Mouse (Mus musculus) embryonic facial prominence, embryonic 13.5 days (tissue): Measurements from ENCODE around the gene Rbm7. TPM values are rescaled to one million over a fixed set of nuclear protein-coding genes. Genes with fewer than 3 reads are reported as not detected.

Source experiments
- ATAC-seq: fragments of 200-750 bp; cut with Nextera tagmentation; 2 replicates; pipeline ENCODE4 v1.8.0; 2017; ENCODE audit warnings: low read depth; ENCODE audit not compliant: insufficient number of reproducible peaks, insufficient read depth, low FRiP score, low TSS enrichment
- H3K27ac ChIP-seq: fragments of 300-500 bp; sonication (generic); 2 replicates; pipeline ENCODE4 v1.5.1; 2015; ENCODE audit warnings: moderate library complexity, mild to moderate bottlenecking, inconsistent platforms
- H3K27me3 ChIP-seq: fragments of 300-500 bp; sonication (generic); 2 replicates; pipeline ENCODE4 v1.6.1; 2015; ENCODE audit warnings: mild to moderate bottlenecking, inconsistent platforms
- H3K36me3 ChIP-seq: fragments of 300-500 bp; sonication (generic); 2 replicates; pipeline ENCODE4 v1.6.1; 2015; ENCODE audit warnings: mild to moderate bottlenecking, inconsistent platforms
- H3K4me1 ChIP-seq: fragments of 300-500 bp; sonication (generic); 2 replicates; pipeline ENCODE4 v1.6.1; 2015; ENCODE audit warnings: inconsistent platforms
- H3K4me2 ChIP-seq: fragments of 300-500 bp; sonication (generic); 2 replicates; pipeline ENCODE4 v1.6.1; 2015; ENCODE audit warnings: moderate library complexity, mild to moderate bottlenecking, inconsistent platforms
- H3K4me3 ChIP-seq: fragments of 300-500 bp; sonication (generic); 2 replicates; pipeline ENCODE4 v1.5.1; 2015; ENCODE audit warnings: mild to moderate bottlenecking, inconsistent platforms
- H3K9ac ChIP-seq: fragments of 300-500 bp; sonication (generic); 2 replicates; pipeline ENCODE4 v1.6.1; 2015; ENCODE audit warnings: mild to moderate bottlenecking, inconsistent platforms
- H3K9me3 ChIP-seq: fragments of 300-500 bp; sonication (generic); 2 replicates; pipeline ENCODE4 v1.6.1; 2016; ENCODE audit warnings: inconsistent platforms
- WGBS: fragments of 180-500 bp; shearing (Covaris S2); methylation state at CpG from one replicate; pipeline ENCODE4 v1.1.7; 2015; ENCODE audit warnings: mixed read lengths; 5-methylcytosine and 5-hydroxymethylcytosine counted together
- polyA plus RNA-seq: library from polyadenylated mRNA; unstranded; fragments of >200 nt; fragmentation: Nextera tagmentation; extraction: Ambion mirVana; gene quantifications from 2 replicates; pipeline ENCODE4 v1.2.1, GENCODE M21; 2015

Rbm7 gene
- polyA plus RNA-seq, 1 experiment from 2014 or later, result 138 TPM

- H3K27me3 ChIP-seq, result peaks cover 8% of the 10 kb centered on the region
- H3K27ac ChIP-seq, result no peak overlapping the region
- no peak for ATAC-seq
- H3K9me3 ChIP-seq, result no peaks in the 10 kb centered on the region
- H3K4me3 ChIP-seq, result peak overlapping the region; percentile 19
- 39% methylated on average over 19 of the region's 19 CpGs for WGBS
- H3K4me1 ChIP-seq, result 0 out of 2 replicates have a peak, but pooled peaks cover 7% of the 10 kb centered on the region
- no peaks in the 10 kb centered on the region for H3K36me3 ChIP-seq
- peak overlapping the region; percentile 48 for H3K4me2 ChIP-seq
- H3K9ac ChIP-seq, result no peak overlapping the region
These were observed 22.5 kb upstream of the Rbm7 start for GRCm38 (mm10) chr9:48517372-48518130.

DNA sequence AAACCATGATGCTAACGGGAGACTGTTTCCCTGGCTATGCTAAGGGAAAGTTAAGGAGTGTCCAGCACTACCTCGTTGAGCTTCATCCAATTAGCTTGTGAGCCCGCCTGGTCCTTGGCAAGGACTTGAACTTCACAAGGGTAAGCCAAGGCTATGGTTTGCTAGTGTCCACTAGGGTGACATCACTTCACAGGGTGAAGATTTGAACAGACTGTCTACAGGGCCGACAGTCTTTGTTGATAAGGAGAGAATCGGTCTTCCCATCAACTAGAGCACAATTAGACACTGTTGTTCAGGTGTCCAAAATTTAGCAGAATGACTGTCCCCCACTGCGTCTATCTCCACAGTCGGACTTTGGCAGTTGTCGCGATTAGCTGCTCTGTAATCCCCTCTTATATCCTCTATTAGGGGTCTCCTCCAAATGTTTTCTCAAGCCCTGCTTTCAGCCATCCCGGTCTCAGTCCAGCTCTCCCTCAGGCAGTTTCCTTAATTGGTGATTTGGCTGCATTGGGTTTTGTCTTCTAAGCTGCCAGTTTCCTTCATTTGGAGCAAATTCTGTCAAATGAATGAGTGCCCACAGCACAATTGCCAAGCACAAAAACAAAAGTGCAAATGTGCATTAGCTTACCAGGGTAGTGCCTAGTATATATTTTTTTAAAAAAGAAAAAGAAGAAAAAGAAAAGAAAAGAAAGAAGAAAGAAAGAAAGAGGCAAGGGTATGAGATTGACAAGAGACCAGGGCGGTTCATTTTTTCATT, 21.7 kb upstream of the Rbm7 start:
- H3K9ac ChIP-seq, result no peak overlapping the region
- 0 out of 2 replicates have a peak, but pooled peaks cover 7% of the 10 kb centered on the region for H3K4me1 ChIP-seq
- no peak overlapping the region; the same call in 1 of the 2 replicates for H3K4me3 ChIP-seq
- no peaks in the 10 kb centered on the region for H3K9me3 ChIP-seq
- H3K27ac ChIP-seq, result no peak overlapping the region
- no peak for ATAC-seq
- 56% methylated on average over 11 of the region's 11 CpGs for WGBS
- peaks cover 8% of the 10 kb centered on the region for H3K27me3 ChIP-seq
- peak overlapping the region; percentile 48 for H3K4me2 ChIP-seq
- no peaks in the 10 kb centered on the region for H3K36me3 ChIP-seq

DNA sequence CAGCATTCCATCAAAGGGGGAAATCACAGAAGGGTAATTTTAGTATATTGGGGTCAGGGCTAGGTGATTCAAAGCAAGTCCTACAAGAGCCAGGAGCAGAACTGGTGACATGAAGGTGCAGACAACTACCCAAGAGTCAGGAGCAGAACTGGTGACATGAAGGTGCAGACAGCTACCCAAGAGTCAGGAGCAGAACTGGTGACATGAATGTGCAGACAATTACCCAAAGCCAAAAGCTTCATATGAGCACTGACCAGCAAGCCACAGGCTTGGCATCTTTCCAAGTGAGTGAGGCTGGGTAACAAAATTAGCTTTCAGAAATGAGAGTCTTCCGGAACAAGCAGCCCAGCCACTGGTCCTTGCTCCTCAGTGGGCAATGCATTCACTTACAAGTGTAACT, 20.2 kb upstream of the Rbm7 start:
- H3K4me1 ChIP-seq, result 0 out of 2 replicates have a peak, but pooled peaks cover 7% of the 10 kb centered on the region
- H3K4me2 ChIP-seq, result no peak overlapping the region
- no peak for ATAC-seq
- no peaks in the 10 kb centered on the region for H3K9me3 ChIP-seq
- no peak overlapping the region for H3K4me3 ChIP-seq
- no peak overlapping the region for H3K27ac ChIP-seq
- peaks cover 11% of the 10 kb centered on the region for H3K27me3 ChIP-seq
- WGBS, result 54% methylated on average over 1 of the region's 1 CpGs
- H3K9ac ChIP-seq, result no peak overlapping the region
- no peaks in the 10 kb centered on the region for H3K36me3 ChIP-seq

DNA sequence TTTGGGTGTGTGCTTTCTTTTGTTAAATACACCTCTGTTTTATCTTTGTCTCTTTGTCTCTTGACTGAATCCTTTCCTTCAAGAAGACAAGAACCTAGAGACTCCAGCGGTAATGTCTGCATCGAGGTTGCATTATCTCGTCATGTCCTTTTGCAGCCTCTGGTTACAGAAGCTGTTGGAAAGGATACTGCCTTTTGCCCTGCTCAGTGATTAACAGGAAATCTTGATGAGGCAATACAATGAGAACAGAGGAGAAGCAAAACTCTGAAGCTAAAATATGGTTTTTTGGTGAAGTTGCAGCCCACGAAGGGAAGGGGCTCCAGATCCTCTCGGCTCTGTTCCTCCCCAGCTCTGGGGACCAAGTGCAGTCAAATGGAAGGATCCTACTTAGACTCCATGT, 15.0 kb upstream of the Rbm7 start:
- no peak for ATAC-seq
- Histone ChIP-seq H3K4me3 (no peak overlapping the region), H3K27me3 (peaks cover 3% of the 10 kb centered on the region; the same call in 1 of the 2 replicates), H3K27ac (no peak overlapping the region), H3K9ac (no peak overlapping the region), H3K9me3 (no peaks in the 10 kb centered on the region), H3K4me1 (no peaks in the 10 kb centered on the region), H3K36me3 (no peaks in the 10 kb centered on the region), H3K4me2 (no peak overlapping the region)
- 84% methylated on average over 5 of the region's 5 CpGs for WGBS

- no peak overlapping the region for H3K4me2 ChIP-seq
These were observed 9.8 kb upstream of the Rbm7 start for GRCm38 (mm10) chr9:48504741-48505365.

GRCm38 (mm10) chr9:48503001-48503400, 7.9 kb upstream of the Rbm7 start:
- WGBS, result 42% methylated on average over 2 of the region's 2 CpGs
- no peaks in the 10 kb centered on the region for H3K9me3 ChIP-seq
- H3K4me1 ChIP-seq, result no peaks in the 10 kb centered on the region; the same call in 1 of the 2 replicates
- no peak overlapping the region for H3K4me3 ChIP-seq
- H3K9ac ChIP-seq, result no peak overlapping the region
- H3K27me3 ChIP-seq, result 0 out of 2 replicates have a peak, but pooled peaks cover 3% of the 10 kb centered on the region
- no peaks in the 10 kb centered on the region for H3K36me3 ChIP-seq
- no peak overlapping the region for H3K4me2 ChIP-seq
- H3K27ac ChIP-seq, result no peak overlapping the region
- ATAC-seq, result no peak

More at GRCm38 (mm10) chr9:48504741-48505365, 9.8 kb upstream of the Rbm7 start:
- ATAC-seq, result no peak
- Histone ChIP-seq H3K4me3 (no peak overlapping the region), H3K9ac (no peak overlapping the region), H3K9me3 (no peaks in the 10 kb centered on the region), H3K36me3 (no peaks in the 10 kb centered on the region), H3K27ac (no peak overlapping the region), H3K27me3 (no peaks in the 10 kb centered on the region), H3K4me1 (no peaks in the 10 kb centered on the region; the same call in 1 of the 2 replicates)
- 47% methylated on average over 8 of the region's 8 CpGs for WGBS

GRCm38 (mm10) chr9:48501192-48501591, 6.1 kb upstream of the Rbm7 start:
- Histone ChIP-seq H3K9ac (no peak overlapping the region), H3K4me2 (no peak overlapping the region), H3K36me3 (no peaks in the 10 kb centered on the region)

GRCm38 (mm10) chr9:48495548-48495932, 441 bp upstream of the Rbm7 start:
- Histone ChIP-seq H3K9ac (peak overlapping the region; percentile 95), H3K4me2 (peak overlapping the region; percentile 81), H3K27ac (peak overlapping the region; percentile 89), H3K36me3 (peaks cover 27% of the 10 kb centered on the region), H3K4me1 (peaks cover 15% of the 10 kb centered on the region), H3K27me3 (0 out of 2 replicates have a peak, but pooled peaks cover 3% of the 10 kb centered on the region), H3K4me3 (peak overlapping the region; percentile 87), H3K9me3 (no peaks in the 10 kb centered on the region)
- 4% methylated on average over 34 of the region's 34 CpGs for WGBS
- ATAC-seq, result 0 out of 2 replicates have a peak, but pooled peaks have one; percentile 48

More at GRCm38 (mm10) chr9:48501192-48501591, 6.1 kb upstream of the Rbm7 start:
- H3K4me1 ChIP-seq, result peaks cover 2% of the 10 kb centered on the region
- 85% methylated on average over 7 of the region's 7 CpGs for WGBS
- no peaks in the 10 kb centered on the region for H3K9me3 ChIP-seq
- no peak for ATAC-seq
- no peak overlapping the region for H3K4me3 ChIP-seq
- H3K27me3 ChIP-seq, result 0 out of 2 replicates have a peak, but pooled peaks cover 3% of the 10 kb centered on the region
- no peak overlapping the region for H3K27ac ChIP-seq

GRCm38 (mm10) chr9:48481214-48482134, 13.6 kb downstream of the Rbm7 start:
- no peak for ATAC-seq
- H3K36me3 ChIP-seq, result peaks cover 10% of the 10 kb centered on the region
- peaks cover 16% of the 10 kb centered on the region for H3K4me1 ChIP-seq
- H3K4me2 ChIP-seq, result peak overlapping the region; percentile 85
- 21% methylated on average over 20 of the region's 20 CpGs for WGBS
- H3K27ac ChIP-seq, result no peak overlapping the region
- 0 out of 2 replicates have a peak overlapping the region, but pooled peaks have one; percentile 0 for H3K9ac ChIP-seq
- H3K27me3 ChIP-seq, result no peaks in the 10 kb centered on the region
- H3K4me3 ChIP-seq, result peak overlapping the region; percentile 85
- H3K9me3 ChIP-seq, result no peaks in the 10 kb centered on the region

DNA sequence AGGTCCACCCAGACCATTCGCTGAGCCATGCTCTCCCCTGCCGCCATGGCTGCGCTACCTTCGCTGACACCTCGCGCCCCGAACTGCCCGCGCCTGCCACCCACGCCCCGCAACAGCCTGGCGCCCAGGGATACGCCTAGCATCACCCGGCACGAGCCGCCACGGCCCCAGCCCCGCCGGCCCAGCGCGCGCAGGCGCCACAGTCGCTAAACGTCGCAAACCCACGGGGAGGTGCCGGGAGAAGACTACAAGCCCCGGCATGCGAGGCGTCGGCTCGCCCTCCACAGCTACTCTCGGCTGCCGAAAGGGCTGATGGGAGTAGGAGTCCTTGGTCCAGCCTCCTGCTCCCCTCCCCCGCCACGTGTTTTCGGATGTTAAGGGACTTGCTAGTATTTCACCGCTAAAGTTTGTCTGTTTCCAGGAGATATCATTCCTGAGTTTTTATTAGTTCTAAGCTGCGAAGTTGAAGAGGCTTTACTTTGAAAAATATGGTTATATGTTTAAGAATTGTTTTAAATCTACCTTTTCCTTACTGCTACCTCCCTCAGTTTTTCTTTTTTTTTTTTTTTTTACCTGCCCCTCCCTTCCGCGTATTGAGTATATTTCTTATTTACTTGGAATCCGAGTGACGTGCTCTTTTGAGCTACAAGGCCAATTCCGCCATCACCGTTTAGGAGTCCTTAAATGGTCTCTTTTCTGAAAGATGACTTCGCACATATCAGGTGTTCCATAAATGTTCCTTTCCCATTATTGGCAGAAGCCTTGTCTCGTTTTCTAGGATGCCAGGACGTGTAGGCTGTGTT, 14.5 kb downstream of the Rbm7 start, which contains the start of gene Rexo2:
Gene Rexo2, minus strand, starts transcription at position 213 of the 803 bp plus-strand sequence.
- Histone ChIP-seq H3K9me3 (no peaks in the 10 kb centered on the region), H3K4me1 (peaks cover 16% of the 10 kb centered on the region), H3K36me3 (peaks cover 15% of the 10 kb centered on the region), H3K27me3 (no peaks in the 10 kb centered on the region), H3K4me2 (peak within 1 kb of the TSS; percentile 85), H3K9ac (peak within 1 kb of the TSS; percentile 87), H3K27ac (no peak within 1 kb of the TSS), H3K4me3 (peak within 1 kb of the TSS; percentile 85)
- peak; percentile 94 for ATAC-seq
- under 1% methylated on average over 49 of the region's 49 CpGs for WGBS
